Mouse (Mus musculus) megakaryocyte, adult 5-6 weeks (primary cell): Measurements from ENCODE around the gene S100a1. TPM values are rescaled to one million over a fixed set of nuclear protein-coding genes. Genes with fewer than 3 reads are reported as not detected.
A peak's percentile ranks its signal among the peaks of the same experiment; 100 is the strongest.

Experiments
- ATAC-seq: 2 replicates; pipeline ENCODE4 v1.8.0; 2016; ENCODE audit warnings: mild to moderate bottlenecking, inconsistent platforms; ENCODE audit not compliant: poor library complexity, severe bottlenecking
- total RNA-seq, 2 experiments: library from RNA; stranded (forward) in 1 of 2; stranded (reverse) in 1 of 2; fragments of 153-499, 151-499 nt in 1 of 2; fragments of 221-1000, 200-1000 nt in 1 of 2; gene quantifications; 2 replicates each; pipeline versions ENCODE4 v1.2.3 to v1.2.4; 2015 to 2017

S100a1 gene
- total RNA-seq (2015) = 70.5 and 89.5 TPM in 2 replicates
- 50.9 and 80.4 TPM in 2 replicates for total RNA-seq (2017)

- peak; percentile 64 for ATAC-seq
These were observed at the start of gene S100a1, which contains the start of gene S100a13 for GRCm38 (mm10) chr3:90513796-90514590. Gene S100a1 (minus strand): TSS chr3:90514392. Gene S100a13 (plus strand): TSS chr3:90514435.

- ATAC-seq = no peak
These were observed 45.9 kb upstream of the S100a1 start, which contains the start of gene S100a3 for GRCm38 (mm10) chr3:90560008-90560628. Gene S100a3 (plus strand): TSS chr3:90560578.

GRCm38 (mm10) chr3:90555954-90556353 lies 41.8 kb upstream of the S100a1 start:
- ATAC-seq = no peak

- no peak for ATAC-seq
These were observed 38.0 kb upstream of the S100a1 start for GRCm38 (mm10) chr3:90552231-90552630.

- no peak for ATAC-seq
These were observed 36.2 kb upstream of the S100a1 start for GRCm38 (mm10) chr3:90550421-90550790.

- no peak for ATAC-seq
These were observed 35.7 kb upstream of the S100a1 start for GRCm38 (mm10) chr3:90549676-90550420.

GRCm38 (mm10) chr3:90540904-90541303 lies 26.7 kb upstream of the S100a1 start:
- no peak for ATAC-seq

GRCm38 (mm10) chr3:90537905-90538296 lies 23.7 kb upstream of the S100a1 start:
- no peak for ATAC-seq

- ATAC-seq = no peak
These were observed 23.1 kb upstream of the S100a1 start, which contains the start of gene S100a16 for GRCm38 (mm10) chr3:90537141-90537904. Gene S100a16 (plus strand): TSS chr3:90537254.

GRCm38 (mm10) chr3:90535446-90535845 lies 21.3 kb upstream of the S100a1 start:
- no peak for ATAC-seq

- no peak for ATAC-seq
These were observed 17.5 kb upstream of the S100a1 start for GRCm38 (mm10) chr3:90531713-90532112.

GRCm38 (mm10) chr3:90527291-90527873 lies 13.2 kb upstream of the S100a1 start:
- ATAC-seq = no peak

GRCm38 (mm10) chr3:90526580-90526979 lies 12.4 kb upstream of the S100a1 start, which contains the start of gene S100a14:
Gene S100a14 (plus strand): TSS chr3:90526856.
- ATAC-seq = peak; percentile 70

- ATAC-seq = no peak
These were observed 11.9 kb upstream of the S100a1 start for GRCm38 (mm10) chr3:90526076-90526475.

GRCm38 (mm10) chr3:90525421-90525820 lies 11.2 kb upstream of the S100a1 start:
- ATAC-seq = peak; percentile 97

GRCm38 (mm10) chr3:90517711-90518110 lies 3.5 kb upstream of the S100a1 start:
- no peak for ATAC-seq

GRCm38 (mm10) chr3:90515789-90516188 lies 1.6 kb upstream of the S100a1 start:
- ATAC-seq = no peak

GRCm38 (mm10) chr3:90515242-90515641 lies 1.1 kb upstream of the S100a1 start:
- peak; percentile 14; the same call in 1 of the 2 replicates for ATAC-seq

- ATAC-seq = peak; percentile 83
These were observed 499 bp upstream of the S100a1 start for GRCm38 (mm10) chr3:90514691-90515090.
